Mouse (Mus musculus) liver, postnatal 0 days (tissue): ENCODE results near the gene Mpp2.

Experiments
- CTCF ChIP-seq: sonication (generic); IDR thresholded peaks from 2 replicates; pipeline ENCODE4 v1.5.1; 2016; ENCODE audit warnings: antibody characterized with exemption, low read depth
- EP300 ChIP-seq: IDR thresholded peaks from 2 replicates; pipeline ENCODE4 v1.6.1; 2016; ENCODE audit warnings: antibody characterized with exemption, low read depth, mild to moderate bottlenecking

DNA sequence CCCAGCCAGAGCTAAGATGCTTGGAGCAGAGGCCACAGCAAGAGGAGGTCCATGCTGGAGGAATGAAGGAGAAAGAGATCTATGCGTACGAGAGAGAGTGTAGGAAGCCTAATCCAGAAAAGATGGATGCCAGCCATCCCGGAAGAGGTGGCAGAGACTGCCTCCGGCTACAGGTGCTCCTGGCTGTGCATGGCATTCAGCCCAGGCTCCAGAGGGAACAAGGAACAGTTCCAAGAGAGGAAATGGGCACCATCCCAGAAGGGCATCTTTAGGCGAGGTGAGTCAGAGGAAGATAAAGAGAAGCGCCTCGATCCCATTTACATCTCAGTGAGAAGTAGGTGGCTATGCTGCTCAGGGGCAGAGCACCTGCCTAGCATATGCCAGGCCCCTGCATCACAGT is 57.2 kb downstream of the Mpp2 start:
- TF ChIP-seq CTCF (no peak), EP300 (no peak)
